Mouse (Mus musculus): ENCODE measurements around the gene B4galt2.

GRCm38 (mm10) chr4:117891738-117892161 is 8.5 kb upstream of the B4galt2 start, which contains the start of gene Dph2:
- no peak for TF ChIP-seq USF2 (IDR thresholded peaks at IDR 0.05; ENCODE audit: borderline replicate concordance in 1 of 2, insufficient read depth in 1 of 2, low read depth in 1 of 2, low read length in 2 of 2)
- no peak for TF ChIP-seq TCF12 (IDR thresholded peaks at IDR 0.05; ENCODE audit: low read depth, low read length)
- TF ChIP-seq POLR2A (IDR thresholded peaks at IDR 0.05; ENCODE audit: control insufficient read depth in 1 of 2, insufficient read depth in 1 of 2, low read depth in 1 of 2, low read length in 2 of 2, poor library complexity in 1 of 2): peak; percentile 72 to 92; a peak in 3 of 4 replicates
- peak; percentile 96 for TF ChIP-seq ELF1 (IDR thresholded peaks at IDR 0.05; ENCODE audit: low read depth, low read length)
- no peak for TF ChIP-seq E2F4 (IDR thresholded peaks at IDR 0.05; ENCODE audit: borderline replicate concordance, low read depth, low read length)
- TF ChIP-seq CTCF (IDR thresholded peaks at IDR 0.05 in 2 of 3, conservative IDR thresholded peaks at IDR 0.05 in 1 of 3; ENCODE audit: control insufficient read depth in 1 of 3, insufficient read depth in 1 of 3, low read depth in 2 of 3, low read length in 3 of 3, poor library complexity in 1 of 3, severe bottlenecking in 1 of 3): no peak
